Mouse (Mus musculus) Patski (cell line): ENCODE data around the gene Adck2. TPM values are rescaled to one million over a fixed set of nuclear protein-coding genes. Genes with fewer than 3 reads are reported as not detected.

Source experiments
- ATAC-seq: fragments of 100-300 bp; one replicate; pipeline ENCODE4 v1.8.0; 2021
- CTCF ChIA-PET: fragments of 350-600 bp; sonication (Branson Sonifier 250); formaldehyde crosslinking; loops from one replicate; lab custom pipeline; 2022; ENCODE audit warnings: inconsistent platforms; lab: Charles Lee
- POLR2A ChIA-PET: fragments of 350-600 bp; sonication (Branson Sonifier 250); formaldehyde crosslinking; loops from one replicate; lab custom pipeline; 2022; ENCODE audit warnings: antibody characterized with exemption, inconsistent platforms; lab: Charles Lee
- DNase-seq: peaks from one replicate; pipeline ENCODE4 v3.0.0-alpha.2; 2011; ENCODE audit warnings: low read depth, low spot score
- H3K27me3 ChIP-seq: fragments of 371-371 bp; one replicate; pipeline ENCODE4 v1.5.1; 2021
- CTCF ChIP-seq: fragments of 100-300 bp; IDR thresholded peaks from one replicate; pipeline ENCODE4 v1.5.1; 2021
- in situ Hi-C: fragments of 300-500 bp; cut with MboI; formaldehyde crosslinking; loops from 3 replicates; pipeline ENCODE4 v1.11.1; 2018; ENCODE audit warnings: low pct_unique_long_range_greater_than_20kb, mixed read lengths
- polyA plus RNA-seq: library from polyadenylated mRNA; unstranded; gene quantifications from one replicate; pipeline ENCODE4 v1.2.3, GENCODE M21; 2021

Gene Adck2
- 19.6 TPM for polyA plus RNA-seq

DNA sequence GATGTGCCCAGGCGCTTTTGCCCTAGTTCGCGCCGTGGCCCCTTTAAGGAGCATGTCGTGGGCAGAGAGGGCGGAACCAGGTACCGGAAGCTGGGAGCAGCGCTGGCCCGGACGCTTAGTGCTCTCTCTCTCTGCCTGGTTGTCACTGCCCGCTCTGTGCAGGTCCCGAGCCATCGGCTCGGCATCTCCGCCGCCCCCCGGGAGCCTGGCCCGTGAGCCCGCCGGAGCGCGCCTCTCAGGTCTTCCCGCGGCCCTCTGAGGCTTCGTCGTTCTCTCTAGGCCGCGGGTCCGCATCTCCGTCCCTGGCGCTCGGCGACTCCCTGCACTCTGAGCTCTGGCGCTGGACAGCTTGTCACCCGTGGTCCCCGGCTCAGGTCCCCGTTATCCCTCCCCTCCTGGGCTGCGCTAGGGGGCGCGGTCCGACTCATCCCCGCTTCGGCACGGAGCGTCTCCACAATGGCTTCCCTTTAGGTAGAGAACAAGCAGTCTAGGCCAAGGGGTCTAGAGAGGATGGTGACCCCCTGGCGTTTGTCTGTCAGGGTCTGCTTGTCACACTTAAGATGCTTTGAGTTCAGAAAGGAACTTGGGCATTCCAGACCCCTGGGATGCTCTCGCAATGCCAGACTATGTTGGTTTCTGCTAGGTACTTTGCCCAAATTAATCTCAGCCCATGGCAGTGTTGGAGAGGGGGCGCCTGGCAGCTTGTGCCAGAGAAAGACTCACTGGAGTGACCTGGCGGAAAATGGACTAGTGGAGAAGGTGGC, at the start of gene Adck2:
Gene Adck2, plus strand, starts transcription at position 83 of the 764 bp plus-strand sequence.
- peak; percentile 81 for TF ChIP-seq CTCF
- CTCF ChIA-PET = interaction anchor here (1.1 to 2.4 kb wide), 4 partner anchors 12 to 111 kb away, joined by 3 to 8 read pairs (median 3); partner anchors contain the start of gene Gm42420
- DNase-seq (no peak), ATAC-seq (peak; percentile 98)
- no peaks in the 10 kb centered on the region for H3K27me3 ChIP-seq
- POLR2A ChIA-PET = interaction anchor here (0.6 to 1.8 kb wide), 5 partner anchors 11 to 110 kb away, joined by 3 to 7 read pairs (median 3); no protein-coding TSS in a partner anchor
- in situ Hi-C loops = no loop called here

DNA sequence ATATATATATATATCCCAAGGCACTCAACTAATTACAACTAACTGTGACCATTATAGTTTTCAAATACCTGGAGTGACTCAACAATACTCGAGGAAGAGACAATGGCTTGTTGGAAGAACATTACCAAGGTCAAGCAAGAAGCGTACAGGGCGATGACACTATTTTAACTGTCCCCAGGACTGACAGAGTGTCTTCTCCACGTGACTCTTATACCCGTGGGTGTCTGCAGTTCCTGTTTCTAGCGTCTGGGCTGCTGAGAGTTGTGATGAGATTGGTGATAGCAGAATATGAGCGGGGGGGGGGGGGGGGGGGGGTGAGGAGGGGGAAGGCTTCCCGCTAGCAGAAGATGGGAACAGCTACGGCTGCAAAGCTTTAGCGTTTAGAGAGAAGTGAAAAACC, 46.9 kb upstream of the Adck2 start:
- ChIA-PET CTCF (no interaction called here), POLR2A (no interaction called here)
- no peak for ATAC-seq
- no peak for TF ChIP-seq CTCF
- no peaks in the 10 kb centered on the region for H3K27me3 ChIP-seq
- in situ Hi-C loops = no loop called here
- DNase-seq = no peak

DNA sequence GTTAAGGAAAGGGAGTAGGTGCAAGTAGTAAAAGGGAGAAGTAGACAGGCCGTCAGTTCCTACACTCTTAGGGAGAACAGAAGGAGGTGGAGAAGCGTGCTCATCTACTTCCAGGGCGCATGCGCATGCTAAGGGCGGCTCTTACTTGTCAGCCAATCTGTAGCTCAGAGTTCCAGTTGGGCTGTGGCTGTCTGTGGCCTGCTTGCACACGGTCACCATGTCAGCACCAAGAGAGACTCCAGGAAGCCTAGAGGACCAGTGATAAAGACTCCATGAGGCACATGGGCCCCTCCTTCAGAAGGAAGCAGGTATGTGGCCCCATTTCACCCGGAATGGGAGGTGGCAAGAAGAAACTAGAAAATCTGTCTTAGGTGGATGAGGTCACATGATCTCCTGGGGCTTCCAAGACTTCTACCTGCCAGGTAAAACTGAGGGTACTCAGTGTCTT, 46.3 kb upstream of the Adck2 start:
- DNase-seq = no peak
- no peak for ATAC-seq
- in situ Hi-C loops = no loop called here
- no peak for TF ChIP-seq CTCF
- no peaks in the 10 kb centered on the region for H3K27me3 ChIP-seq
- ChIA-PET POLR2A (no interaction called here), CTCF (no interaction called here)

DNA sequence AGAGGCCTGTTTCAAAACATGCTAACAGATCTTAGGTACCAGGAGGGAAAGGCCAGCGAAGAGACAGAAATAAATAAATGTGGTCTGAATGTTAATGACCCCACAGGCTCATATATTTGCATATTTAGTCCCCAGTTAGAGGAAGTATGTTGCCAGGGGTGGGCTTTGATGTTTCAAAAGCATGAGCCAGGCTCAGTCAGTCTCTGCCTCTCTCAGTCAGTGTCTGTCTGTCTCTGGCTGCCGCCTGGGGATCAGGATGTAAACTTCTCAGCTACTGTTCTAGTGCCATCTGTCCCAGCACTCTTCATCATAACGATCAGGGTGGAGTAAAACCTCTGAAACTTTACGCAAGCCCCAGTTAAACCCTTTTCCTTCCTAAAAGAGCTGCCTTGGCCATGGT, 45.9 kb upstream of the Adck2 start:
- no peak for TF ChIP-seq CTCF
- in situ Hi-C loops = no loop called here
- DNase-seq = no peak
- H3K27me3 ChIP-seq = no peaks in the 10 kb centered on the region
- ATAC-seq = no peak
- ChIA-PET POLR2A (no interaction called here), CTCF (no interaction called here)

GRCm38 (mm10) chr6:39528671-39529535, 44.8 kb upstream of the Adck2 start:
- in situ Hi-C loops = no loop called here
- DNase-seq = no peak
- ATAC-seq = no peak
- CTCF ChIA-PET = interaction anchor here (0.9 to 1.3 kb wide), 2 partner anchors 24 to 45 kb away, joined by 3 to 4 read pairs; no protein-coding TSS in a partner anchor
- POLR2A ChIA-PET = interaction anchor here (0.8 kb wide), 1 partner anchor 18 kb away, joined by 3 read pairs; no protein-coding TSS in a partner anchor
- H3K27me3 ChIP-seq = no peaks in the 10 kb centered on the region
- no peak for TF ChIP-seq CTCF

GRCm38 (mm10) chr6:39534944-39535343, 38.7 kb upstream of the Adck2 start:
- no peak for TF ChIP-seq CTCF
- ChIA-PET POLR2A (no interaction called here), CTCF (interaction anchor here (1.9 kb wide), 1 partner anchor 28 kb away, joined by 5 read pairs; no protein-coding TSS in a partner anchor)
- in situ Hi-C loops = no loop called here
- DNase-seq = no peak
- H3K27me3 ChIP-seq = no peaks in the 10 kb centered on the region
- ATAC-seq = no peak

DNA sequence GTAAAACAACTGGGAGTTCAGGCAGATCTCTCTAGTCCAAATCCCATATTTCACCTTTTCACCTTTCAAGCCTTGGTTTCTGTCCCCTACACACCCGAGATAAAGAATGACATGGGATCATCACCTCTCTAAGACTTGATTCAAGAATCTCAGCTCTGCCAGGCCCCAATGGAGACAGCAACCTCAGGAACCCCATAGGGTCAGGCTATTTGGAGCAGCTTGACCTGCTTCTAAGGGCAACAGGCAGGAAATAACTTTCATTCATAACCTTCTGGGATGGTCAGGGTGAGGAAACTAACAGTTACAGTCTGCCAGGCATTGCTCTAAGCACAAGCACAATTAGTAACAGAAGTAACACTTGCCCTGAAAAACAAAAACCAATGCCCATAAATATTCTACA, 37.1 kb upstream of the Adck2 start:
- ChIA-PET POLR2A (no interaction called here), CTCF (no interaction called here)
- ATAC-seq = no peak
- TF ChIP-seq CTCF = no peak
- DNase-seq = no peak
- H3K27me3 ChIP-seq = no peaks in the 10 kb centered on the region
- in situ Hi-C loops = no loop called here

DNA sequence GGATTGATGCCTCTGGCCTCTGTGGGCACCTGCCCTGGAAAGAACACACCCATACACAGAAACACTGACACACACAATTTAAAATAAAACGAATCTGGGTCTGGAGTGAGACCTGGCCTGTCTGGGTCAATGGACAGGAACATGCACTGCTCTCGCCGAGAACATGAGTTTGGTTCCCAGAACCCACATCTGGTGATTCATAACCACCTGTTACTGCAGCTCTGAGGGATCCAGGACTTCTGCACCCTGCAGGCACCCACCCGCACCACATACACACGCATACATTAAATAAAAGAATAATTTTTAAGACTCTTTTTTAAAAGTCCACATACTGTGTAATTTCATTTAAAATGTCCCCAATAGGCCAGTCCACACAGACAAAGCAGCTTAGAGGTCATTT, 36.4 kb upstream of the Adck2 start:
- DNase-seq = no peak
- ChIA-PET POLR2A (no interaction called here), CTCF (interaction anchor here (1.2 kb wide), 1 partner anchor 19 kb away, joined by 3 read pairs; no protein-coding TSS in a partner anchor)
- H3K27me3 ChIP-seq = no peaks in the 10 kb centered on the region
- in situ Hi-C loops = no loop called here
- no peak for ATAC-seq
- no peak for TF ChIP-seq CTCF

DNA sequence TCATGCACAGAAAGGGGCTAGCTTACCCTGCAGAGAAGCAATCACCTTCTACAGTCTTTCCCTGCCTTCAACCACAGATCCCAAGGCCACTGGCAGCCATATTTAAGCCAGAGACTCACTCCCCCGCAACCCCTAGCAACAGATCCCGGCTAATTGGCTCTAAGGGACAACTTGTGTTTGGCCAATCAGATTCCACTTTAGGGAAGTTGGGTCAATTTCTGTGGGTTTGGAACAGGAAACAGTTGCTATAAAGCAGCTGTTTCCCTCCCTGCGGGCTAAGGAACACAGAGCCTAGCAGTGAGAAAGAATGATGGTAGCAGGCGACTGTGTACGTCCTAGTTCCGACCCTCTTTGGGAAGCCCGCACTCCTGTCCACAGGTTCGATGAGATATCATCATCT, 35.4 kb upstream of the Adck2 start:
- in situ Hi-C loops = no loop called here
- CTCF ChIA-PET = interaction anchor here (1.2 kb wide), 1 partner anchor 18 kb away, joined by 3 read pairs; no protein-coding TSS in a partner anchor
- H3K27me3 ChIP-seq = no peaks in the 10 kb centered on the region
- POLR2A ChIA-PET = interaction anchor here (1.3 kb wide), 1 partner anchor 19 kb away, joined by 4 read pairs; the partner anchor contains the start of gene Dennd2a
- no peak for DNase-seq
- ATAC-seq = no peak
- TF ChIP-seq CTCF = no peak

DNA sequence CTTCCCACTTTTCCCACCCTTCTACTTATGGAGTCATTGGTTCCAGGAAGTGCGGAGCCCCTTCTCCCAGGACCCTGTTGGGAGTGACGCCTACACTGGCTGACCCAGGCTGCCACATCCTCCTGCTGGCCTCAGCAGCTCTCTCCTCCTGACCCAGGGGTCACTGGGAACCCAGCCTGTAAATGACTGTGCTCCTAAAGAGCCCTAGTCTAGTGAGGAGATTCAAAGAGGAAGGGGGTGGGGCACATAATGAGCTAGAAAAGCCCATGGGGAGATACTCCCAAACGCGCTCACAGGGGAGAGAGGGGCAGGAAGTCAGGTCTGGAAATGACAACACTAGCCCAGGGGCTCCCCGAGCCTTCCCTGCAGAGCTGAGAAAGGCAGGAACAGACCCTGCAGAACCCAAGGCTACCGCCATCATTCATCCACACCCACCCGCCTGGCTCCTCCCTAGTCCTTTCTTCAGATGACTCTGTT, 34.0 kb upstream of the Adck2 start:
- no peak for DNase-seq
- TF ChIP-seq CTCF = no peak
- POLR2A ChIA-PET = no interaction called here
- ATAC-seq = no peak
- CTCF ChIA-PET = interaction anchor here (0.8 kb wide), 1 partner anchor 28 kb away, joined by 3 read pairs; no protein-coding TSS in a partner anchor
- in situ Hi-C loops = no loop called here
- H3K27me3 ChIP-seq = no peaks in the 10 kb centered on the region
